Mouse (Mus musculus): Measurements from ENCODE around the gene Casd1. TPM values are rescaled to one million over a fixed set of nuclear protein-coding genes. Genes with fewer than 3 reads are reported as not detected.

Casd1 gene
- total and polyA plus RNA-seq, 3 experiments, result 12.3 to 12.6 TPM; not detected in 1

GRCm38 (mm10) chr6:4663516-4663915 is 62.9 kb downstream of the Casd1 start:
- H3K27ac ChIP-seq (ENCODE audit: control insufficient read depth, low read depth, low read length), result no peak overlapping the region
- peaks cover 0 to 4% of the 10 kb centered on the region in 2 experiments; a peak in 2 of 4 replicates for H3K36me3 ChIP-seq (ENCODE audit: control insufficient read depth in 1 of 2, insufficient read depth in 2 of 2, low read length in 2 of 2)
- H3K27me3 ChIP-seq (ENCODE audit: control insufficient read depth in 1 of 2, insufficient read depth in 2 of 2, low read length in 2 of 2), result peaks cover 2% of the 10 kb centered on the region in 2 experiments
- H3K4me1 ChIP-seq (ENCODE audit: control insufficient read depth in 1 of 2, insufficient read depth in 2 of 2, low read length in 2 of 2), result peaks cover 0 to 3% of the 10 kb centered on the region in 2 experiments; a peak in 3 of 4 replicates
- H3K4me3 ChIP-seq (ENCODE audit: control insufficient read depth in 1 of 2, insufficient read depth in 1 of 2, low read depth in 2 of 2, low read length in 2 of 2), result no peak overlapping the region
- no peaks in the 10 kb centered on the region for H3K9me3 ChIP-seq (replicated peaks; ENCODE audit: insufficient read depth, low read length)
- H3K9ac ChIP-seq (ENCODE audit: control insufficient read depth, low read depth, low read length, poor library complexity, severe bottlenecking), result no peak overlapping the region
- TF ChIP-seq RAD21 (IDR thresholded peaks at IDR 0.05; ENCODE audit: low read depth, low read length) (no peak), MAX (IDR thresholded peaks at IDR 0.05; ENCODE audit: low read length) (no peak), BHLHE40 (IDR thresholded peaks at IDR 0.05; ENCODE audit: borderline replicate concordance, low read depth, low read length) (no peak), ZMIZ1 (IDR thresholded peaks at IDR 0.05; ENCODE audit: low read depth, low read length) (no peak), GATA1 (IDR thresholded peaks at IDR 0.05; ENCODE audit: low read depth, low read length) (peak; percentile 72), SMC3 (IDR thresholded peaks at IDR 0.05; ENCODE audit: low read depth, low read length) (no peak), EP300 (IDR thresholded peaks at IDR 0.05; ENCODE audit: low read depth in 1 of 2, low read length in 2 of 2) (peak in 1 of 2 experiments; percentile 8; a peak in 1 of 4 replicates), MYC (IDR thresholded peaks at IDR 0.05; ENCODE audit: low read depth, low read length) (no peak)
- DNase-seq (ENCODE audit: low read depth, low spot score), result peak; percentile 58
- H3K79me2 ChIP-seq (ENCODE audit: control insufficient read depth, insufficient read depth, low read length, poor library complexity), result no peaks in the 10 kb centered on the region

- H3K4me3 ChIP-seq (ENCODE audit: control insufficient read depth in 1 of 2, insufficient read depth in 1 of 2, low read depth in 2 of 2, low read length in 2 of 2), result no peak overlapping the region
- peaks cover 0 to 4% of the 10 kb centered on the region in 2 experiments; a peak in 2 of 4 replicates for H3K36me3 ChIP-seq (ENCODE audit: control insufficient read depth in 1 of 2, insufficient read depth in 2 of 2, low read length in 2 of 2)
- no peak for TF ChIP-seq ZKSCAN1 (IDR thresholded peaks at IDR 0.05; ENCODE audit: low read depth, low read length)
- TF ChIP-seq EP300 (IDR thresholded peaks at IDR 0.05; ENCODE audit: low read depth in 1 of 2, low read length in 2 of 2), result peak in 1 of 2 experiments; percentile 42; a peak in 2 of 4 replicates
- peak; percentile 47 for TF ChIP-seq GATA1 (IDR thresholded peaks at IDR 0.05; ENCODE audit: low read depth, low read length)
- H3K27ac ChIP-seq (ENCODE audit: control insufficient read depth, low read depth, low read length), result no peak overlapping the region
- peaks cover 0 to 3% of the 10 kb centered on the region in 2 experiments; a peak in 3 of 4 replicates for H3K4me1 ChIP-seq (ENCODE audit: control insufficient read depth in 1 of 2, insufficient read depth in 2 of 2, low read length in 2 of 2)
- DNase-seq (ENCODE audit: low read depth, low spot score), result no peak
- peaks cover 0 to 5% of the 10 kb centered on the region in 2 experiments; a peak in 3 of 4 replicates for H3K27me3 ChIP-seq (ENCODE audit: control insufficient read depth in 1 of 2, insufficient read depth in 2 of 2, low read length in 2 of 2)
- H3K9me3 ChIP-seq (replicated peaks; ENCODE audit: insufficient read depth, low read length), result no peaks in the 10 kb centered on the region
- H3K9ac ChIP-seq (ENCODE audit: control insufficient read depth, low read depth, low read length, poor library complexity, severe bottlenecking), result no peak overlapping the region
- H3K79me2 ChIP-seq (ENCODE audit: control insufficient read depth, insufficient read depth, low read length, poor library complexity), result no peaks in the 10 kb centered on the region
Measured at GRCm38 (mm10) chr6:4664313-4664712, 63.7 kb downstream of the Casd1 start.

- H3K9ac ChIP-seq (ENCODE audit: control insufficient read depth, low read depth, low read length, poor library complexity, severe bottlenecking), result no peak overlapping the region
- no peaks in the 10 kb centered on the region for H3K9me3 ChIP-seq (replicated peaks; ENCODE audit: insufficient read depth, low read length)
- H3K27me3 ChIP-seq (ENCODE audit: control insufficient read depth in 1 of 2, insufficient read depth in 2 of 2, low read length in 2 of 2), result peaks cover 0 to 5% of the 10 kb centered on the region in 2 experiments; a peak in 3 of 4 replicates
- H3K79me2 ChIP-seq (ENCODE audit: control insufficient read depth, insufficient read depth, low read length, poor library complexity), result no peaks in the 10 kb centered on the region
- TF ChIP-seq MYC (IDR thresholded peaks at IDR 0.05; ENCODE audit: low read depth, low read length) (no peak), MAX (IDR thresholded peaks at IDR 0.05; ENCODE audit: low read length) (no peak), MAZ (IDR thresholded peaks at IDR 0.05; ENCODE audit: low read depth, low read length) (no peak), SMC3 (IDR thresholded peaks at IDR 0.05; ENCODE audit: low read depth, low read length) (no peak), ELF1 (IDR thresholded peaks at IDR 0.05; ENCODE audit: low read depth, low read length) (no peak), USF1 (IDR thresholded peaks at IDR 0.05; ENCODE audit: low read depth, low read length) (no peak), ZC3H11A (IDR thresholded peaks at IDR 0.05; ENCODE audit: low read depth, low read length) (no peak), ZMIZ1 (IDR thresholded peaks at IDR 0.05; ENCODE audit: low read depth, low read length) (no peak), POLR2AphosphoS5 (IDR thresholded peaks at IDR 0.05; ENCODE audit: borderline replicate concordance, low read depth, low read length) (no peak), USF2 (IDR thresholded peaks at IDR 0.05; ENCODE audit: borderline replicate concordance in 1 of 2, insufficient read depth in 1 of 2, low read depth in 1 of 2, low read length in 2 of 2) (no peak), RAD21 (IDR thresholded peaks at IDR 0.05; ENCODE audit: low read depth, low read length) (no peak), HCFC1 (IDR thresholded peaks at IDR 0.05; ENCODE audit: low read depth, low read length) (no peak), POLR2AphosphoS2 (IDR thresholded peaks at IDR 0.05; ENCODE audit: low read length) (no peak), GATA1 (IDR thresholded peaks at IDR 0.05; ENCODE audit: low read depth, low read length) (no peak), UBTF (IDR thresholded peaks at IDR 0.05; ENCODE audit: borderline replicate concordance, insufficient read depth, low read depth, low read length) (no peak), TBP (IDR thresholded peaks at IDR 0.05; ENCODE audit: low read depth, low read length) (no peak)
- H3K4me1 ChIP-seq (ENCODE audit: control insufficient read depth in 1 of 2, insufficient read depth in 2 of 2, low read length in 2 of 2), result peaks cover 0 to 3% of the 10 kb centered on the region in 2 experiments; a peak in 3 of 4 replicates
- H3K4me3 ChIP-seq (ENCODE audit: control insufficient read depth in 1 of 2, insufficient read depth in 1 of 2, low read depth in 2 of 2, low read length in 2 of 2), result no peak overlapping the region
- DNase-seq (ENCODE audit: low read depth, low spot score), result no peak
- H3K27ac ChIP-seq (ENCODE audit: control insufficient read depth, low read depth, low read length), result no peak overlapping the region
- peaks cover 0 to 4% of the 10 kb centered on the region in 2 experiments; a peak in 2 of 4 replicates for H3K36me3 ChIP-seq (ENCODE audit: control insufficient read depth in 1 of 2, insufficient read depth in 2 of 2, low read length in 2 of 2)
Measured at GRCm38 (mm10) chr6:4665154-4665553, 64.5 kb downstream of the Casd1 start.

All from MEL (cell line).